Mouse (Mus musculus) fibroblast of lung, adult 2 months (primary cell): Measurements from ENCODE around the gene Arf3.
"Not testable (repeated sequence)": the region's sequence is repeated elsewhere in the genome, so short reads cannot be mapped to it uniquely, and the experiment has no call there.

Source experiments
- DNase-seq: peaks from one replicate; pipeline ENCODE4 v3.0.0-alpha.2; 2011; ENCODE audit warnings: low read depth

Gene Arf3

DNA sequence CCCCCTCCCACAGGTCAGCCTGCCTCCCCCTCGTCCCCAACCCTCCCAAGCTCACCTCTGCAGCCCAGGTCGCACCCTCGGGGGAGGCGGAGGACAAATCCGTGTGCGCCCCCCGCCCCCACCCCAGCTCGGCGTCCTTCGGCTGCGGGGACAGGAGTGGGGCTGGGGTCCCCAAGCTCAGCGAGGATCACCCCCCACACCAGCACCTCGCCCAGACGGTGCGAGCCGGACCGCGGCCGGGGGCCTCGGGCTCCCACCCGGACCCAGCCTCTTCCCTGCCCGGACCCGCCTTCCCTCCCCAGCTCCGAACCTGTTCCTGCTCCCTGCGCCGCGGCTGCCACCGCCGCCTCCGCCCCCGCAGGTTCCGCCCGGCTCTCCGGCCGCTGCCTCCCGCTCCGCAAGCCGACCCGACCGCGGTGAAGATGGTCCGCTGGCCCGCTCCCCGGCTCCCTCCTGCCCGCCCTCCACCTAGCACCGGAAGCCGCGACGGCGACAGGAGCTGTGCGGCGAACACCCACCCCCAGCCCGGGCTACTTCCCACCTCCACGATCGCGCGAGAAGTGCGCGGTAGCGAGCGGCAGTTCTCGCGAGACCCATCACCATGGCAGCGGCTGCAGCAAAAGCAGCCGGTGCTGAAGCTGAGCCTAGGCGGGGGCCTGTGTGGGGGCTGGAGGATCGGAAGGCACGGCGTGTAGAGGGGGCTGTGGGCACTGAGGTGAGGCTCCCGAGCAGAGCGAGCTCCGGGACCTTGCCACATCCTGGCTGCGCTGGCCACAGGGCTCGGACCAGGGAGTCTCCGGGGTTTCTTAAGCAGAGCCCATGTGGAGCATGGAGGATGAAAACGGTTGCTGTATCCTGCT lies at the start of gene Arf3:
Gene Arf3, minus strand, starts transcription at position 545 of the 860 bp plus-strand sequence.
- DNase-seq, result peak; percentile 83

DNA sequence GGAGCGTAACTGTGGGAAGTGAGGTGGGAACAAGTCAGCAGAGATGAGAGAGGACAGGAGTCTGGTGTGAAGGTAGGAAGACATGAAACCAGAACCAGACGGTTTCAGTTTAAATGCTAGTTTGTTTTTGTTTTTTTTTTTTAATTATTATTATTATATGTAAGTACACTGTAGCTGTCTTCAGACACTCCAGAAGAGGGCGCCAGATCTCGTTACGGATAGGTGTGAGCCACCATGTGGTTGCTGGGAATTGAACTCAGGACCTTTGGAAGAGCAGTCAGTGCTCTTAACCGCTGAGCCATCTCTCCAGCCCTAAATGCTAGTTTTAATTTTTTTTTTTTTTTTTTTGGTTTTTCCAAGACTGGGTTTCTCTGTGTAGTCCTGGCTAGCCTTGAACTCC lies 47.2 kb upstream of the Arf3 start:
- DNase-seq, result not testable (repeated sequence)

DNA sequence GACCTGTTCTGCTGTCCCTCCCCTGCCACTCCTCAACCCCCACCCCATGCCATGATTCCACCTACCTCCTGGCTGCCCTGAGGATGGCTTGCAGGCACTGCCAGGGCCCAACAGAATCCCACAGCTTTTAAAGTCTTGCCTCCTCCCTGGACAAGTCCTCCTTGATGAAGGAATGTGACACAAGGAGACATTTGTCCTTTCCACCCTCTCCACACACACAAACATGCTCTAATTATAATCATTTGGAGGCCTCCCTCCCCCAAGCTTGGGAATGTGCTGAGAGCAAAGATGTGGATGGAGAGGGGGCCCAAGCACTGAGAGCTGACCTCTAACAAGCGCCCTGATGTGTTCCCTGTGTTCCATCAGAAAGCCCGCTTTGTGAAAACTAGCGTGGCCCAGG lies 46.4 kb upstream of the Arf3 start, which contains the start of gene Ddn:
Gene Ddn, minus strand, starts transcription at position 101 of the 400 bp plus-strand sequence.
- DNase-seq, result no peak

DNA sequence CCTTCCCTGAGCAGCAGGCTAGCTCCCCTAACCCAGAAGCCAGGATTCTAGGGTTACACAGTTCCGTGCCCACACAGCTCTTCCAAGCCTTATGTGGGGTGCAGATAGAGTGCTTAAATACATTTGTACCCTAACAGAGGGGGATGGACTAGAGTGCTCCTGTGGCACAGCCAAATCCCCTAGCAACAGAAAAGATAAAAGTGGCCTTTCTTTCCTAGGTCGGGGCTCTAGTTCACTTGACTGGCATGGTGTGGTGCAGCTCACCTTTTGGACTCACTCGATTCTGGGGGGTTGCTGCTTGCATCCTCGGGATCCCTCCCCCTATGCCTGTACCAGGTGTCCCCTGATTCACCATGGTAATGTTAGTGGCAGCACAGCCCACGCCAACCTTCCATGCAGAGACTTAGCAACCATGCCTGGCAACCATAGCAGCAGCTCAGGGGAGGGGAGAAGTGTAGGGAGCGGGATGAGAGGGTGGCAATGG lies 45.7 kb upstream of the Arf3 start:
- DNase-seq, result no peak

DNA sequence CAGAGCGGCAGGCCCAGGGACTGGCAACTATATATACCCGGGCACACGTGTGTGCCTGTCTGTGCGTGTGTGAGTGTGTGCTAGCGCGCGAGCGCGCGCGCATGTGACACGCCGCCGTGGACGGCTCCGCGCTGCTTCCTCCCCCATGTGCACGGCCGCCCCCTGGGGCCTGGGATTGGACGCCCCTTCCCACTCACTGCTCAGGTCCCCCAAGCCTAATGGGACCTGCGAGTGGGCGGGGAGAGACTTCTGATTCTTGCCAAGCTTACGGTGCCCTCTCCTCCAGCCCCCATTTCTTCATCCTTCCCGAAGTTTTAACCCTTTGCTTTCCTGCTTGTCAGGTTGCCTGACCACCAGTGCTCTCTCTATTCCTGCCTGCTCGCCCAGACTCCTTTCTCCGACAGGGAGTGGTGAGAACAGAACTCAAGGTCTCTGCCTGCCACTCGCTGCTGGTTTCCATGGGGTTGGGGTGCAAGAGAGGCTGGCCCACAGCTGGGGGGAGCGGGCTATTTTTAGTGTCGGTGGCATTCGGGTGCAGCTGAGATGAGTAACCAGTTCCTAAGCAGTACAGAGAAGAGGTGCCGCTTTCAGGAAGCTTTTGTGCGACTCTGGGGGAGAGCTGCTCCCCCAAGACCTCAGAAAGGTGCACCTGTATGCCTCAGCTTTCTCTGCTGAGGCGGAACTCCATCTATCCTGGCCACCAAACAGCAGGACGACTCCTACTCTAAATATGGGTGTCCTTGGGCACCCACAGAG lies 45.1 kb upstream of the Arf3 start:
- DNase-seq, result no peak

DNA sequence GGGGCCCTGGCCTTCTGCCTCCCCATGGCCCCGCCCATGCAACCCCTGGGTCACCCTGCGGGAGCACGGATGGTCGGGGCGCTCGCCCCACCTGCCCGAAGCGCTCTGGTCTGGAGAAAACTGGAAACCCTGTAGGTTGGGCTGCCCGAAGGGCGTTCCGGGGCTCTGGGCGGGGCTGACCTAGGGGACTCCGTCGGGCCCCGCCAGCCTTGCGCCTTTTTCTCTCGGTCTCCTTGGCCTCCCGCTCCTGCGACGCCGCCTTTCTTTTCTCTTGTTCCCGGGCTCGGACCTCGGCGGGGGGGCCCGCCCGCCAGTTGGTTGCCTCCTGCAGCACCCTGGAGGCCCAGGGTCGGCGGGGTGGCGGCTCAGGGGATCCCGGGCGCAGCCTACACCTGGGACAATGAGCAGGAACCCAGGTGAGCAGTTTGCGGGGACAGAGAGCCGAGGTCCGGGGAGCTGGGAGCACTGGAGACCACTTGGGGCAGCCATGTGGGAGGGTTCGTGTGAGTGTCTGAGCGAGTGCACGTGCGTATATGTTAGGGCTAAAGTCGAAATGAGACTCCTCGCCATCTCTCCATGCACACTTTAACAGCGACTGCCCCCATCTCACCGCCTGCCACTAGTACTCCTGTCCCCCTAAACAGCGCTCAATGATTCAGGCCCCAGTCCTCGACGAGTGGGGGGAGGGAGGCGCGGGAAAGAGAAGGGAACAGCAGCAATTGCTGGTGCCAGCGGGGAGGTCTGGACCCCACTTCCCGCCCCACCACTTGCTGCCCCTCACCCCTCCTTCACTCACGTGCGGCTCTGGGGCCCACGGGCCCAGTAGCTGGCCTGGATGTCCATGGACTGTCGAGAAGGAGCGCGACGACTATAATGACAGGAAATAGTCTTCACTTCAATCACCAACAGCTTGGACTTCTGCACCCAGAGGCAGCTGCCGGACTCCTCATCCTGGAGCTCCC lies 44.1 kb upstream of the Arf3 start:
- no peak for DNase-seq

DNA sequence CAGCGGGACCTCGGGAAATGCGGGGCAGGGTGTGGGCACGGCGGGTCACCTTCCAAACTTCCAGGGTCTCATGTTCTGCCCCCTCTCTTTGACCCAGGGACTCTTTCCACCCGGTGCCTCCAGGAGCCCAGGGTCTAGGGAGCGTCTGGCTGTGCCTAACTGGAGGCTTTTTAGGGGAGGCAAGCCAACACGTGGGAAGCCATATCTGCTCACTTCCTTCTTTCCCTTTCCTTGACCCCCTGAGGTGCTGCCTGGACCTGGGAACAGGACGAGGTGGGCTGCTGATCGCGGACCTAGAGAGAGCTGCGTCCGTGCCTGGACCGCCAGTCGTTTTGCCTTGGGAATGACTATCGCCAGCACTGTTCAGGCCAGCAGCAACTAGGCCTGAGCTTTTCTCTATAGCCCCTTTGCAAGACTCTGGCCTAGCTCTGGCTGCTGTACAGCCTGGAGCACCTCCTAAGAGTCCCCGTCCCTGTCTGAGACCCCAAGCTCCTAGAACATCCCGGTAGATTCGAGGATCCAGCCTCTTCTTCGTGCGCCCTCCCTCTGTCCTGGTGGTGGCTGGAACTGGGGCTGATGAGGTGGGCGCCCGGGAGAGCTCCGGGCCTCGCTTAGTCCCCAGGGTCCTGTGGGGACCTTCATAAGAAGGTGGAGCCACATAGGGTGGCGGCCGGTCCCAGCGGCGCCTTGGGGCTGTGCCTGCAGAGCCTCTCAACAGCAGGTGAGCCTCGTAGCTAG lies 43.2 kb upstream of the Arf3 start:
- no peak for DNase-seq

DNA sequence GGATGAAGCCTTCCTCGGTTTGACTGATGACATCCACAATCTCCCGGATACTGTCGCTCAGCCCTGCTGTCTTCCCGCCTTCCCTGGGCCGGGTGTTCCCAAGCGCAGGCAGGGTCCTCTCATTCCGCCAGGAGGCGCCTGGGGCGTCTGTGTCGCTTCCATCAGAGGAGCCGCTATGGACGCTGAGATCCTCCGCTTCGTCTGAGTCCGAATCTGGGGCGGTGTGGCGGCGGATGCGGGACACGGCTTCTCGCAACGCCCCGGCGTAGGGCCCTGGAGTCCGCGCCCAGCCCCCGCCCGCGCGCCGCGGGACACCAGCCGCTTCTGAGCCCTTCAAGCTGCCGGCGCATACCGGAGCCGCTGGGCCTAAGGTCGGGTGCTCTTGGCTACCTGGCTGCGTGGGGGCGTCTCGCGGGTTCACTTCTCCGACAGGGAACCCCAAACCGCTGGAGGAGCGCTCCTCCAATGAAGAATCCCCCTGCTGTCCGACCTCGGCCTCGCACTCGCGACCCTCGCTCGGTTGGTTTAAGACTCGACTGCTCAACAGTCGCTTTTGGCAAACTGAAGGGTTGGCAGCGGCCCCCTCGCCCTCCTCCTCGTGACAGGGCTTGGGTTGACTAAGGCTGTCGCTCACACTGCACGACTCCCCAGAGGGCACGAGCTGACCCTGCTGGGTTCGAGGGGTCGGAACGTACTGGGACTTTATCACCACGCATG lies 42.5 kb upstream of the Arf3 start:
- no peak for DNase-seq

DNA sequence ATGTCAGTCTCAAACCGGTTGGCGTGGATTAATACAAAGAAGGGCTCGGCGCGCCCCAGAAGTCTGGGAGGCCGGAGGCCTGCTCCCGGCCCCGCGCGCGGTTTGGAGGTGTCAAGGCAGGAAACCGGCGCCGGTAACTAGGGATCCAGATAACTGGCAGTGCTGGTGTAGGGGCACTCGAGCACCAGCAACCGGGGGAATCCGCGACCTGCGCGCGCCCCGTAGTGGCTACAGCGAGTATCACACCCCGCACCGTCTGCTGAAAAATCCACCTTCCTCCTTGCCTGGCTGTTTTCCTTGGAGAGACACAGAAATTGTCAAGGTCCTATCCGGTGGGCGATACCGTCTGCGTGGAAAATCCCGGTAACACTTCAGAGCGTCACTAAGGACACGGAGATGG lies 41.0 kb upstream of the Arf3 start:
- no peak for DNase-seq

DNA sequence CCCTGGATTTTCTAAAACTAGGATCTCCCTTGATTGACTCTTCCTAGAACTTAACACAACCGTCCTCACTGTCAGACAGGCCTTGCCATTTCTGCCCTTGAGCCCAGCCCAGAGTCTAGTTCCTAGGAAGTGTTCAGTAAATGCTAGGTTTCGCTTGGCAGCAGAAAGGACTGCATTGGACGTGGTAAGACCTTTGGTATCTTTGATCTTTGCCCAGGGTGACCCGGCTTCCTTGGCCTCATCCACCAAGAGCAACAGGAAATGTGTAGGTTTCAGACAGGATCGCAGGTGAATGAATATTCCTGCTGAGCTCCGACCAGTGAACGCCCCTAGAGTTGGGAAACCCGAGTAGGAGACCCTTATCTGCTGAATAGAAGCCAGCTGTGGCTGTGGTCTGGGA lies 39.9 kb upstream of the Arf3 start:
- no peak for DNase-seq

DNA sequence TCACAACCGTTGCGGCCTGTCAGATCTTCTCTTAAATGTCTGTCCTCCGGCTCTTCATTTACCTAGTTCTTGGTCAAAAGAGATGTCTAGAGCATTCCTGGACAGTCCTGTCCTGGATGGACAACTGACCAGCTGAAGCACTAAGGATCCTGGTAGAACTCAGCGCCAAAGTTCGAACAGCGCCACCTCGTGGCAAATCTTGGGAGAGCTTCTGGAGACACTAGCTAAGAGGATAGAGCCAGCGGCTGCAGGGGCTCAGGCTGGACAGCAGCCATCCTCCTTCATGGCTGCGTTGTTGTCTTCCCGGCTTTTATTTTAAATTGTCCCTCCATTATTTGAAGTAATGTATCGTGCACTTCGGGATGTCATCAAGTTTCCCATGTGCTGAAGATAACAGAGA lies 36.4 kb upstream of the Arf3 start:
- DNase-seq, result no peak

DNA sequence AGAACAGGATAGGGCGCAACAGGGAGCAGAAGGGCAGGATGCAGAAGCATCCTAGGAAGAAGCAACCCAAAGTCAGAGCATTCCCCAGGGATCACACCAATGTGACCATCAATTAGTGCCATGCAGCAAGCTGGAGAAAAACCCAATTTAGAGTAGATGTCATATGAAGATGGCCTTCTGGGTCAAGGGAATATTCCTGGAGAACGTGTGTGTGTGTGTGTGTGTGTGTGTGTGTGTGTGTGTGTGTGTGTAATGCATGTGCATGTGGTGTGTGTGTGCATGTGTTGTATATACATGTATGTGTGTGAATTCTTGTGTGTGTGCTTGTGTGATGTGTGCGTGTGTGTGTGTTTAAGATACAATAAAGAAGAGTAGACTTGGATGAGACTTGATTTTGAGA lies 35.9 kb upstream of the Arf3 start:
- no peak for DNase-seq

DNA sequence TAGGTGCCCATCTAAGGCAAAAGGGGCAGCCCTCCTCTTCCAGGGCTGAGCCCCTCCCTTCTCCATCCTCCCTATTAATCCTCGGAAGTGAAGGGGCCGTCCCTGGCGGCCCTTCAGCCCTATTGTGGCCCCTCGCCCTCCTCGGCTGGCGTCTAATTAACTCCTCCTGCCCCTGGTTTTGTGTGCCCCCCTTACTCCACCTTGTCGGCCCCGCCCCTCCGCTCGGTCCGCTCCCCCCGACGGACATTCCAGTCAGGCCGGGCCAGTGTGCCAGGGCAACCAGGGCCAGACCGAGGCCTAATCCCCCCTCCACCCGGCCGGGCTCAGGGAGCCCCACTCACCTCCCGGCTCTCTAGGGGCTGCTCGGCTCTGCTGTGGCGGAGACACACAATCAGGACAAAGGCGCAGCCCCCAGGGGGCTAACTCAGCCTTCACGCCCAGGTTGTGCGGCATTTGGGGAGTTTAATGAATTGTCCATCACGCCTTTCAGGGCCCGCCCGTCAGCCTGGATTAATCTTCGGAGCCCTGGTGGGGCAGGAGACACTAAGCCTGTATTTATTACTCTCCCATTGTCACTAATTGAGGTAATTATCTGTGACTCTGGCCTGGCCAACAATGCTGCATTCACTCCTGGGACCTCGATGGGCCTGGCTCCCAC lies 35.0 kb upstream of the Arf3 start:
- no peak for DNase-seq

DNA sequence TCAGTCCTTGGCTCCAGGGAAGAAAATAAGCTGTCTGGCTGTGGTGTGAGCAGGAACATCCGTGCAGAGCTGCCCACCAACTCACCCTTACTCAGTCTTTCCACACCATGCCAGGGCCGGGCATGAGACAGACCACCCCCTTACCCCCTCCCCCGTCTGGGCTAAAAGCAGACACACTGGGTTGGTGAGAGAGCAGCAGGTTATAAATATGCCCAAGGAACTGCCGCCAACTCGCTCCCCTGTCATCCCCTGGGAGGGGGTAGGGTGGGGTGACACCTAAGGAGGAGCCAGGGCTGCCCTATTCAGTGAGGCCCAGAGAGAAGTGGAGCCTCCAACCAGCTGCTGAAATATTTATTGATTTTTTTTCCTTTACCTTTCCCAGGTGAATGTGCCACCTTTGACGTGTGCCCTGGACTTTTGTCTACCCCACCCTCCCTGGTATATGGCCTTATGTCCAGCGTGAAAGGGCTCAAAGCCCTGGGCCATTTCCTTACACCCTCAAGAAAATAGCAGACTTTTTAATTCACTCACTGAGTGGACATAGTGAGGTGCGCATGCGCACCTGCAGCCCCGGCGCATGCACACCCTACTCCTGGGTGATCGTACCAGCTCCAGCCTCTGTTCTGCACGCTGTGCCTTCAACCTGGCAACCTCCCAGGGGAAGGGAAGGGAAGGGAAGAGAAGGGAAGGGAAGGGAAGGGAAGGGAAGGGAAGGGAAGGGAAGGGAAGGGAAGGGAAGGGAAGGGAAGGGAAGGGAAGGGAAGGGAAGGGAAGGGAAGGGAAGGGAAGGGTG lies 34.0 kb upstream of the Arf3 start:
- no peak for DNase-seq

DNA sequence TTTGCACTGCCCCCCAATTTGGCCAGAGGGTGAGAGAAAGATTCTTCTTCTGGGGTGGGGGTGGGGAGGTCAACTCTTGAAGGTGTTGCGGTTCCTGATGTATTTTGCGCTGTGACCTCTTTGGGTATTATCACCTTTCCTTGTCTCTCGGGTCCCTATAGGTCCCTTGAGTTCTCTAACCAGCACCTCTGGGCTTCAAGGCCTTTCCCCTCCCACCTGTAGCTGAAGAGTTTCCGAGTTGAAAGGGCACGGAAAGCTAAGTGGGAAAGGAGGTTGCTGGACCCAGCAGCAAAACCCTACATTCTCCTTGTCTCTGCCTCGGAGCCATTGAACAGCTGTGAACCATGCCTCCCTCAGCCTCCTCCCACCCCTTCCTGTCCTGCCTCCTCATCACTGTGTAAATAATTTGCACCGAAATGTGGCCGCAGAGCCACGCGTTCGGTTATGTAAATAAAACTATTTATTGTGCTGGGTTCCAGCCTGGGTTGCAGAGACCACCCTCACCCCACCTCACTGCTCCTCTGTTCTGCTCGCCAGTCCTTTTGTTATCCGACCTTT lies 30.2 kb upstream of the Arf3 start:
- DNase-seq, result no peak

DNA sequence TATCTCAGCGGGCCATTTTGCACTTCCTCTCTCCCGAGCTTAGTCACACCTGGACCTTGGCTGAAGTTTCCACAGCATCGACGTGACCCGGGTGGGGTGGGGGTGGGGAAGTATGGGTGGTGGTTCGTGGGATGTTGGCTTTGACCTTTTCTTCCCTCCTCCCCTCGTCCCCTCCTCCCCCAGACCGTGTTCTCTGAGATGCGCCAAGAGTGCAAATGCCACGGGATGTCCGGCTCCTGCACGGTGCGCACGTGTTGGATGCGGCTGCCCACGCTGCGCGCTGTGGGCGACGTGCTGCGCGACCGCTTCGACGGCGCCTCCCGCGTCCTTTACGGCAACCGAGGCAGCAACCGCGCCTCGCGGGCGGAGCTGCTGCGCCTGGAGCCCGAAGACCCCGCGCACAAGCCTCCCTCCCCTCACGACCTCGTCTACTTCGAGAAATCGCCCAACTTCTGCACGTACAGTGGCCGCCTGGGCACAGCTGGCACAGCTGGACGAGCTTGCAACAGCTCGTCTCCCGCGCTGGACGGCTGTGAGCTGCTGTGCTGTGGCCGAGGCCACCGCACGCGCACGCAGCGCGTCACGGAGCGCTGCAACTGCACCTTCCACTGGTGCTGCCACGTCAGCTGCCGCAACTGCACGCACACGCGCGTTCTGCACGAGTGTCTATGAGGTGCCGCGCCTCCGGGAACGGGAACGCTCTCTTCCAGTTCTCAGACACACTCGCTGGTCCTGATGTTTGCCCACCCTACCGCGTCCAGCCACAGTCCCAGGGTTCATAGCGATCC lies 29.4 kb upstream of the Arf3 start:
- no peak for DNase-seq

DNA sequence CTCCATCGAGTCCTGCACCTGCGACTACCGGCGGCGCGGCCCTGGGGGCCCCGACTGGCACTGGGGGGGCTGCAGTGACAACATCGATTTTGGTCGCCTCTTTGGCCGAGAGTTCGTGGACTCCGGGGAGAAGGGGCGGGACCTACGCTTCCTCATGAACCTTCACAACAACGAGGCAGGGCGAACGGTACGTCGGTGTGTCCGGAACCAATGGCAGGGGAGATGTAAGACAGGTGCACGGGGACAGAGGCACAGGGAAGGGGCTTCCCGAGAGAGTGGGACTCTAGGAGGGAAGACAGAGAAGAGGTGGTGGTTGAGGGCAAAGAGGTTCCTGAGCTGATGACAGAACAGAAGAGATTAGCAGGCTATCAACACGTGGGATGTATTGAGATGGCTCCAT lies 28.8 kb upstream of the Arf3 start:
- no peak for DNase-seq

DNA sequence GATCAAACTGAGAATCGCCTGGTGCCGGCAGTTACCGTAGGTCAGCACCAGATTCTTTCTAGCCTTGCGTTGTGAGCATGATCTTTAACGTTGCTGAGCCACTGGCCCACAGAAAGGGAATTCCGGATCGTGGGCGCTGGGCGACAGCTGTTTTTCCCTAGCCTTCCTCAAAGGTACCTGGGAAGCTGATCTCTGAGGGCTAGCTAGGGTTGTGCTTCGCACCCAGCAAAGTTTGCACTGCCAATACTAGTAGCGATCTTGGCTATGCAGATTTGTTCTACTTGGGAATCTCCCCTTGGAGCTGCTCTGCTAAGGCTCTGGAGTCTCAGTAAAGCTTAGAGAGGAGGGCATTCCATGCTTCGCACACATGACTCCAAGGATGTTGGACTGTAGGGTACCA lies 28.2 kb upstream of the Arf3 start:
- no peak for DNase-seq
